Mouse (Mus musculus) limb, embryonic 13.5 days (tissue): ENCODE data around the gene Slc39a11. TPM values are rescaled to one million over a fixed set of nuclear protein-coding genes. Genes with fewer than 3 reads are reported as not detected.

Experiments
- ATAC-seq: fragments of 200-750 bp; cut with Nextera tagmentation; 2 replicates; pipeline ENCODE4 v1.8.0; 2017; ENCODE audit warnings: low read depth, moderate number of reproducible peaks, moderate TSS enrichment; ENCODE audit not compliant: low FRiP score
- H3K27ac ChIP-seq: fragments of 300-500 bp; sonication (generic); 2 replicates; pipeline ENCODE4 v1.5.1; 2015; ENCODE audit warnings: inconsistent platforms, mild to moderate bottlenecking, moderate library complexity
- H3K27me3 ChIP-seq: fragments of 300-500 bp; sonication (generic); 2 replicates; pipeline ENCODE4 v1.6.1; 2015; ENCODE audit warnings: mild to moderate bottlenecking, inconsistent platforms
- H3K36me3 ChIP-seq: fragments of 300-500 bp; sonication (generic); 2 replicates; pipeline ENCODE4 v1.6.1; 2015; ENCODE audit warnings: inconsistent platforms, mild to moderate bottlenecking, moderate library complexity
- H3K4me1 ChIP-seq: fragments of 300-500 bp; sonication (generic); 2 replicates; pipeline ENCODE4 v1.6.1; 2015; ENCODE audit warnings: inconsistent platforms
- H3K4me2 ChIP-seq: fragments of 300-500 bp; sonication (generic); replicated peaks from 2 replicates; pipeline ENCODE4 v1.6.1; 2015; ENCODE audit warnings: inconsistent platforms, mild to moderate bottlenecking, moderate library complexity
- H3K4me3 ChIP-seq: fragments of 300-500 bp; sonication (generic); 2 replicates; pipeline ENCODE4 v1.5.1; 2015; ENCODE audit warnings: moderate library complexity, mild to moderate bottlenecking, inconsistent platforms
- H3K9ac ChIP-seq: fragments of 300-500 bp; sonication (generic); 2 replicates; pipeline ENCODE4 v1.6.1; 2015; ENCODE audit warnings: mild to moderate bottlenecking, inconsistent platforms
- H3K9me3 ChIP-seq: fragments of 300-500 bp; sonication (generic); 2 replicates; pipeline ENCODE4 v1.6.1; 2016; ENCODE audit warnings: inconsistent platforms
- WGBS: fragments of 180-500 bp; shearing (Covaris S2); methylation state at CpG from one replicate; pipeline ENCODE4 v1.1.7; 2015; 5-methylcytosine and 5-hydroxymethylcytosine counted together
- polyA plus RNA-seq: library from polyadenylated mRNA; unstranded; fragments of >200 nt; fragmentation: Nextera tagmentation; extraction: Ambion mirVana; gene quantifications from 2 replicates; pipeline ENCODE4 v1.2.1, GENCODE M21; 2015

Slc39a11 gene
- polyA plus RNA-seq, 1 experiment from 2014 or later: 26.4 TPM

DNA sequence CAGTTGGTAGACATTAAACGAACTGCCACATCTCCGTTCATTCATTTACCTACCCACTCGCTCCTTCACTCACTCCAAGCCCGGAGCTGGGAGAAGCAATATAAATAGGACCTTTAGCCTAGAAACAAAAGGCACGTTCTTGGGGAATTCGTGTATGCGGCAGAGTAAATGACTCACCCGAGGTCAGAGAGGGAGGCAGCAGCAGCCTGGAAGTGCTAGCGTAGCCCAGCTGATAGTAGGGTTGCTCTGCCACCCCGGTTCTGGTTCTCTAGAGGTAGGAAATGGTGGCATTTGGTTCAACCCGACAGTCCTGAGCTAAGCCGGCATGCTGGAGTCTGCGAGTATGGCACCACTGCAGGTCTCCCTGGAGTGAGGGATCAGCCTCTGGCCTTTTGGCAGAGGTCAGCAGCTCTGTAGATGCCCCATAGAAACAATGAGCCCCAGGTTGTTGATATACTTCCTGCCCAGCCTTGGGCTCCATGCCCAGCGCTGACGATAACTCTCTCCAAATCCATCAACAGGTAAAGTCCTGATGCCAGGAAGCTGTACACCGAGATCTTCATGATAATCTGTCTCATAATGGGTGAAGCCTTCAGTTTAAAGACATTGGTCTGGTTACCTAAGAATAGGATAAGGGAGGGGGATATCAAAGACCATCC is 440.5 kb downstream of the Slc39a11 start:
- no peaks in the 10 kb centered on the region for H3K27me3 ChIP-seq
- H3K9me3 ChIP-seq: no peaks in the 10 kb centered on the region
- 82% methylated on average over 16 of the region's 16 CpGs for WGBS
- H3K9ac ChIP-seq: no peak overlapping the region
- H3K36me3 ChIP-seq: no peaks in the 10 kb centered on the region
- no peak overlapping the region for H3K4me2 ChIP-seq
- no peak overlapping the region for H3K4me3 ChIP-seq
- H3K4me1 ChIP-seq: 0 out of 2 replicates have a peak, but pooled peaks cover 3% of the 10 kb centered on the region
- ATAC-seq: no peak
- no peak overlapping the region for H3K27ac ChIP-seq

- no peaks in the 10 kb centered on the region for H3K9me3 ChIP-seq
- H3K4me2 ChIP-seq: no peak overlapping the region
- no peak overlapping the region for H3K9ac ChIP-seq
- H3K4me1 ChIP-seq: 0 out of 2 replicates have a peak, but pooled peaks cover 3% of the 10 kb centered on the region
- no peaks in the 10 kb centered on the region for H3K36me3 ChIP-seq
- ATAC-seq: no peak; the same call in 1 of the 2 replicates
- H3K27me3 ChIP-seq: no peaks in the 10 kb centered on the region
- H3K27ac ChIP-seq: no peak overlapping the region
- H3K4me3 ChIP-seq: no peak overlapping the region
- WGBS: 63% methylated on average over 18 of the region's 18 CpGs
These were observed 441.3 kb downstream of the Slc39a11 start for GRCm38 (mm10) chr11:113208521-113209072.

DNA sequence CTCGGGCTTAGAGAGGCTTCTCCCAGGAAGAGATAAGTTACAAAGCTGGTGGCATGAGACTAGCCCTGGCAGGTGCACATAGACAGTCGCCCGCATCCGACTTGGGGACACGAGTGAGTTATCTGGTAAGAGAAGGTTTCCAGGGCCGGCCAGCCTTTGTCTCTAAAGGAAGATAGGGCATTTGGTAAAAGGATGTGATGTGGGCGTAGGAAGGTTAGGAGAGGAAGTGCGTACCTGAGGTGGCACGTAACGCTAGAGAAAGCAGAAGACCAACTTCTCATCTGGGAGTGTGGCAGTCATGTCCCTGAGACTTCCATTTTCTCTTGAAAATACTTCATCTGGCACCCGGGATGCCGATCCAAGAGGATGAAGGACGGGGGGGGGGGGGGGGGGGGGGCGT is 441.9 kb downstream of the Slc39a11 start:
- Histone ChIP-seq H3K27ac (no peak overlapping the region), H3K36me3 (no peaks in the 10 kb centered on the region), H3K4me1 (0 out of 2 replicates have a peak, but pooled peaks cover 3% of the 10 kb centered on the region), H3K9me3 (no peaks in the 10 kb centered on the region), H3K27me3 (no peaks in the 10 kb centered on the region), H3K4me2 (no peak overlapping the region), H3K4me3 (no peak overlapping the region), H3K9ac (no peak overlapping the region)
- no peak for ATAC-seq
- 75% methylated on average over 14 of the region's 14 CpGs for WGBS

GRCm38 (mm10) chr11:113206099-113206498 is 443.8 kb downstream of the Slc39a11 start:
- Histone ChIP-seq H3K9ac (no peak overlapping the region), H3K4me3 (no peak overlapping the region), H3K4me2 (no peak overlapping the region), H3K27me3 (no peaks in the 10 kb centered on the region), H3K27ac (no peak overlapping the region), H3K36me3 (no peaks in the 10 kb centered on the region), H3K4me1 (peaks cover 3% of the 10 kb centered on the region), H3K9me3 (no peaks in the 10 kb centered on the region)
- WGBS: 65% methylated on average over 10 of the region's 10 CpGs
- ATAC-seq: no peak

DNA sequence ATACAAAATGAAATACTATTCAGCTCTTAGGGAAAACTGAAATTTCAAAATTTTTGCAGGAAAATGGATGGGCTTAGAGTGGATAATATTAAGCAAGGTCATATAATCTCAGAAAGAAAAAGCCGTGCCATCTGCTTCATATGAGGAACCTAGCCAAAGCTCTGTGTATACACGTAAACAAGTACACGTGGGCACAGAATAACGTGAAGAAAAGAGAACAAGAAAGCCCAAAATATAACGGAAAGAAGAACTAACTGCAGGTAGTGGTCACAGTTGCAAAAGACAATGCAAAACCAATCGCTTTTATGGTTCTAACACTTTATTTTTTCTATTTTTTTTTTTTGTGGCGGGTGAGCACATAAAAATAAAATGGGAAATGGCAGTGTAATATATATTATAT is 446.9 kb downstream of the Slc39a11 start:
- no peak for ATAC-seq
- no peaks in the 10 kb centered on the region for H3K9me3 ChIP-seq
- no peak overlapping the region for H3K9ac ChIP-seq
- peaks cover 12% of the 10 kb centered on the region for H3K27me3 ChIP-seq
- 86% methylated on average over 7 of the region's 7 CpGs for WGBS
- H3K4me3 ChIP-seq: no peak overlapping the region
- H3K4me2 ChIP-seq: no peak overlapping the region
- peaks cover 31% of the 10 kb centered on the region for H3K4me1 ChIP-seq
- H3K27ac ChIP-seq: no peak overlapping the region
- H3K36me3 ChIP-seq: no peaks in the 10 kb centered on the region

GRCm38 (mm10) chr11:113201470-113201997 is 448.3 kb downstream of the Slc39a11 start:
- WGBS: under 1% methylated on average over 42 of the region's 42 CpGs
- peak; percentile 89 for ATAC-seq
- Histone ChIP-seq H3K4me2 (peak overlapping the region; percentile 95), H3K36me3 (no peaks in the 10 kb centered on the region), H3K4me3 (peak overlapping the region; percentile 71), H3K27me3 (peaks cover 12% of the 10 kb centered on the region), H3K9ac (peak overlapping the region; percentile 87), H3K27ac (peak overlapping the region; percentile 76; the same call in 1 of the 2 replicates), H3K9me3 (no peaks in the 10 kb centered on the region), H3K4me1 (peaks cover 44% of the 10 kb centered on the region)

- H3K9ac ChIP-seq: peak overlapping the region; percentile 87
- H3K4me1 ChIP-seq: peaks cover 50% of the 10 kb centered on the region
- no peaks in the 10 kb centered on the region for H3K36me3 ChIP-seq
- 12% methylated on average over 15 of the region's 15 CpGs for WGBS
- H3K4me3 ChIP-seq: peak overlapping the region; percentile 71
- H3K27me3 ChIP-seq: peaks cover 12% of the 10 kb centered on the region
- no peak for ATAC-seq
- H3K9me3 ChIP-seq: no peaks in the 10 kb centered on the region
- peak overlapping the region; percentile 95 for H3K4me2 ChIP-seq
- no peak overlapping the region for H3K27ac ChIP-seq
These were observed 449.0 kb downstream of the Slc39a11 start for GRCm38 (mm10) chr11:113200901-113201300.

DNA sequence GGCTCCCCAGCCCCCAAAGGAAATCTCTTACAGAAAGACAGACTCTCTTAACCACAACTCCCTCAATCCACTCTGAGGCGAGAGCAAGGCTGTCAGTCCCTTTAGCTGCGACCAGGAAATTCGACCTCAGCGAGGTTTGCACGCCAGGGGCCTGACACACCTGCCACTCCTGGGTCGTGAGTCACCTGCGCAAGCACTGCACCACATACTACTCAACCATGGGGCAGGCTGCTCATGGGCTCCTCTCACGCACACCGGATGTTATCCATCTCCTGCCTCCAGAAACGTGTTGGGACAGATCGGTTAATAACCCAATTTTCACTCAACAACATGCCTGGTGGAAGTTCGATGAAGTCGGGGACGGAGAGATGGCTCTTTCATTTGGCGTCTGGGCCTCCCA is 451.3 kb downstream of the Slc39a11 start:
- 67% methylated on average over 15 of the region's 15 CpGs for WGBS
- H3K4me1 ChIP-seq: peaks cover 66% of the 10 kb centered on the region
- no peaks in the 10 kb centered on the region for H3K36me3 ChIP-seq
- H3K27me3 ChIP-seq: peaks cover 12% of the 10 kb centered on the region
- H3K4me3 ChIP-seq: peak overlapping the region; percentile 71; the same call in 1 of the 2 replicates
- no peak for ATAC-seq
- H3K4me2 ChIP-seq: peak overlapping the region; percentile 95
- H3K9ac ChIP-seq: no peak overlapping the region; the same call in 1 of the 2 replicates
- no peak overlapping the region for H3K27ac ChIP-seq
- H3K9me3 ChIP-seq: no peaks in the 10 kb centered on the region

GRCm38 (mm10) chr11:113197624-113198023 is 452.3 kb downstream of the Slc39a11 start:
- no peaks in the 10 kb centered on the region for H3K9me3 ChIP-seq
- peaks cover 15% of the 10 kb centered on the region for H3K27me3 ChIP-seq
- H3K9ac ChIP-seq: no peak overlapping the region
- H3K4me2 ChIP-seq: peak overlapping the region; percentile 95
- no peak overlapping the region for H3K4me3 ChIP-seq
- no peaks in the 10 kb centered on the region for H3K36me3 ChIP-seq
- ATAC-seq: no peak
- no peak overlapping the region for H3K27ac ChIP-seq
- 78% methylated on average over 8 of the region's 8 CpGs for WGBS
- peaks cover 73% of the 10 kb centered on the region for H3K4me1 ChIP-seq

DNA sequence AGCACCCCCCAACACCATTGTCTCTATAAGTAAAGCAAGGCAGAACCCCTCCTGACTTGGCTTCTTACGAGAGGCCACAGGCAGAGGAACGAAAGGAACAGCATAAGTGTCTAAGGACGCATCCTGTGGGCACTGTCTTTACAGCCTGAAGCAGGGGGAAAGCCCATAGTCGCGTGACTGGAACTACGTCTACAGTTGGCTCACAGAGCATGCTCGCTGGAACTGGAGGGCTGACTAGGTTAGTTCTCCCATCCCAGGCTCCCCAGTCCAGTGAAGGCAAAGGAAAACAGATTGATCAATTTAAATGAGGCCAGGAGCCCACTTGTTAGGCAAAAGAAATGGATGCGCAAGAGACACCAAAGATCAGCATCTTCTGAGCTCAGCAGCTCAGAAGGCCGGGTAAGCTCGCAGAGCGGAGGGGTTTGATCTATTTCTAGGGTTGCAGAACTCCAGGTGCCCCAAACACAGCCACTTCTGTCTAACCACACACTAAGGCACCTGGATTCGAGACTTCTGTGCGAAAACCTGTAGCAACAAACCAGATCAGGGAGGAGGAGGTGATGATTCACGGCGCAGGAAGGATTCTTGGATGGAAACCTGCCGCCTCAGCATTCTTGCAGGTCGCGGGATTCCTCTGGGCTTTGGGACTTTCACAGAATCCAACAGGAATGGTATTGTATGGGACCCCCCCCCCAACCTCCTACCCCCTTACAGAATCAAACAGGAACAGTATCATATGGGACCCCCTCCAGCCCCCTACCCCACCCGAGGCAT is 453.5 kb downstream of the Slc39a11 start:
- peaks cover 84% of the 10 kb centered on the region for H3K4me1 ChIP-seq
- no peaks in the 10 kb centered on the region for H3K9me3 ChIP-seq
- H3K4me3 ChIP-seq: no peak overlapping the region
- H3K4me2 ChIP-seq: no peak overlapping the region; the same call in 1 of the 2 replicates
- ATAC-seq: no peak
- 85% methylated on average over 19 of the region's 19 CpGs for WGBS
- H3K36me3 ChIP-seq: no peaks in the 10 kb centered on the region
- no peak overlapping the region for H3K27ac ChIP-seq
- no peak overlapping the region for H3K9ac ChIP-seq
- H3K27me3 ChIP-seq: peaks cover 15% of the 10 kb centered on the region
